Mouse (Mus musculus) lung, postnatal 0 days (tissue): Measurements from ENCODE around the gene Rlf. TPM values are rescaled to one million over a fixed set of nuclear protein-coding genes. Genes with fewer than 3 reads are reported as not detected.
A peak's percentile ranks its signal among the peaks of the same experiment; 100 is the strongest.

ENCODE experiments used
- ATAC-seq: fragments of 200-750 bp; cut with Nextera tagmentation; 2 replicates; pipeline ENCODE4 v1.8.0; 2017; ENCODE audit warnings: moderate library complexity
- DNase-seq: peaks from one replicate; pipeline ENCODE4 v3.0.0-alpha.2; 2016; ENCODE audit warnings: low spot score
- H3K27ac ChIP-seq: fragments of 300-500 bp; sonication (generic); 2 replicates; pipeline ENCODE4 v1.5.1; 2014; ENCODE audit warnings: antibody characterized with exemption, mild to moderate bottlenecking, low read length, mixed read lengths
- H3K27me3 ChIP-seq: fragments of 300-500 bp; sonication (generic); replicated peaks from 2 replicates; pipeline ENCODE4 v1.6.1; 2014; ENCODE audit warnings: low read length, mixed read lengths; ENCODE audit not compliant: insufficient read depth
- H3K36me3 ChIP-seq: fragments of 300-500 bp; sonication (generic); 2 replicates; pipeline ENCODE4 v1.6.1; 2014; ENCODE audit warnings: low read length, mixed read lengths; ENCODE audit not compliant: insufficient read depth
- H3K4me1 ChIP-seq: fragments of 300-500 bp; sonication (generic); 2 replicates; pipeline ENCODE4 v1.6.1; 2014; ENCODE audit warnings: antibody characterized with exemption, low read depth, low read length, mixed read lengths; ENCODE audit not compliant: insufficient read depth
- H3K4me2 ChIP-seq: fragments of 300-500 bp; sonication (generic); replicated peaks from 2 replicates; pipeline ENCODE4 v1.6.1; 2014; ENCODE audit warnings: low read depth, mild to moderate bottlenecking, low read length, moderate library complexity, mixed read lengths
- H3K4me3 ChIP-seq: fragments of 300-500 bp; sonication (generic); 2 replicates; pipeline ENCODE4 v1.5.1; 2014; ENCODE audit warnings: low read depth, low read length
- H3K9ac ChIP-seq: fragments of 300-500 bp; sonication (generic); replicated peaks from 2 replicates; pipeline ENCODE4 v1.6.1; 2014; ENCODE audit warnings: low read depth, mild to moderate bottlenecking
- H3K9me3 ChIP-seq: fragments of 300-500 bp; sonication (generic); 2 replicates; pipeline ENCODE4 v1.6.1; 2016; ENCODE audit warnings: low read length, mixed read lengths
- CTCF ChIP-seq: IDR thresholded peaks from 2 replicates; pipeline ENCODE4 v1.5.1; 2016; ENCODE audit warnings: antibody characterized with exemption, mild to moderate bottlenecking
- EP300 ChIP-seq: IDR thresholded peaks from 2 replicates; pipeline ENCODE4 v1.6.1; 2016; ENCODE audit warnings: antibody characterized with exemption, mild to moderate bottlenecking, control low read depth
- WGBS: fragments of 180-500 bp; shearing (Covaris S2); extraction: QIAGEN DNeasy Blood & Tissue Kit; methylation state at CpG from one replicate; pipeline ENCODE4 v1.1.7; 2014; 5-methylcytosine and 5-hydroxymethylcytosine counted together
- polyA plus RNA-seq: library from polyadenylated mRNA; unstranded; fragments of >200 nt; fragmentation: Nextera tagmentation; extraction: Ambion mirVana; gene quantifications from 2 replicates; pipeline ENCODE4 v1.2.1, GENCODE M21; 2015

Gene Rlf
- polyA plus RNA-seq, 1 experiment from 2014 or later = 9.9 TPM

DNA sequence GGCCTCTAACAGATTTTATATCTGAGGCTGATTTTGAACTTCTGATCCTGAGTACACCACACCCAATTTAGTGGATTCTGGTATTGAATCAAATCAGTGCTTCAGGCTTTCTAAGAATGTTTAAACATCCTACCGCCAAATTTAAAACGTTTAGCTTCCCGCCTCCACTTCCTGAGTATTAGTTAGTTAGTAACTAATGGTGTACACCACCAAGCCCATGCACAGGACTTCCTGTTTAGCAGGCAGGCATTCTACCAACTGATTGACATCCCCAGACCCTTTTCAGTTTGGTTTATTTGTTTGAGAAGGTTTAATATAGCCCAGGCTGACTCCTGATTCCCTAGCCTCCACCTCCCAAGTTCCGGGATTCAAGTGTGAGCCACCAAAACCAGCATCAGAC is 6.0 kb downstream of the Rlf start:
- H3K4me1 ChIP-seq = peaks cover 12% of the 10 kb centered on the region; the same call in 1 of the 2 replicates
- no peaks in the 10 kb centered on the region for H3K27me3 ChIP-seq
- ATAC-seq = no peak
- H3K9me3 ChIP-seq = no peaks in the 10 kb centered on the region
- H3K9ac ChIP-seq = no peak overlapping the region
- H3K36me3 ChIP-seq = no peaks in the 10 kb centered on the region
- no peak overlapping the region for H3K4me3 ChIP-seq
- WGBS = 69% methylated on average over 4 of the region's 4 CpGs
- H3K4me2 ChIP-seq = no peak overlapping the region
- no peak overlapping the region for H3K27ac ChIP-seq
- no peak for TF ChIP-seq CTCF
- no peak for TF ChIP-seq EP300
- DNase-seq = no peak

DNA sequence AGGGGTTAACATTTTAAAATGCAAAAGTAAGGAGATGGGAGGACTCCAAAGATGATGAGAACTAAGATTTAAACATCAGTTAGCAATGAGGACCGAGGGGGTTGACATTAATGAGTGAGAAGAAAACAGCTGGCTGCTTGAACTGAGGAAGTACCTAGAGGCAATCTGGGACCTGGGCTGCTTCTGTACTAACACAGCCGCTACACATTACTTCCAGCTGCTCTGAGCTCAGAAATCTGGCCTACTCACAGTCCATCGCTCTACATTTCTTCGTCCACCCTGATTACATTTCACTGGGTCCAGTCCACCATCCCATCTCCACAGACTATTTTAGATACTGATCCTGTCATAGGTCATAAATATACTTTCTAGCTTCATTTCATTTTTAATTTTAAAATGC is 17.0 kb downstream of the Rlf start:
- WGBS = 85% methylated on average over 4 of the region's 4 CpGs
- no peak for TF ChIP-seq CTCF
- no peak for TF ChIP-seq EP300
- no peaks in the 10 kb centered on the region for H3K9me3 ChIP-seq
- no peak overlapping the region for H3K4me3 ChIP-seq
- DNase-seq = no peak
- ATAC-seq = no peak
- H3K27ac ChIP-seq = no peak overlapping the region
- no peaks in the 10 kb centered on the region for H3K27me3 ChIP-seq
- no peak overlapping the region for H3K4me2 ChIP-seq
- H3K36me3 ChIP-seq = no peaks in the 10 kb centered on the region
- H3K4me1 ChIP-seq = no peaks in the 10 kb centered on the region
- no peak overlapping the region for H3K9ac ChIP-seq

DNA sequence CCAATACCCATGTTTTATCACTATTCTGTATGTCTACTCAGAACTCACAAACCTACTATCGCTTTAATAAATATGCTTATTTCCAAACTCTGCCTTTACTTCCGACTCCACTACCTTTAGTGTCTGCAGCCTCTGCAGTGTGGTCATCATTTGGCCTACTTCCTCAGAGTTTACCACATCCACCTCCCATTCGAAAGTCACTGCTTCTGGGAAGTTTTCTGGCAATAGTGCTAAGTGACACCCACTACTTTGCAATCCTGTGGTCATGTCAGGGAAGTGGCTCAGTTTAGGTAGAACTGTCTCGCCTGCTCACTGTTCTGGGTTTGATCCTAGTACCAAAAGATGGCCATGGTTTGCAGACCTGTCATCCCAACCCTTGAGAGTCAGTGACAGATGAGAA is 17.9 kb downstream of the Rlf start:
- no peaks in the 10 kb centered on the region for H3K4me1 ChIP-seq
- no peak overlapping the region for H3K4me2 ChIP-seq
- no peaks in the 10 kb centered on the region for H3K36me3 ChIP-seq
- TF ChIP-seq EP300 (0 out of 2 replicates have a peak, but pooled peaks have one; percentile 10), CTCF (no peak)
- H3K9me3 ChIP-seq = no peaks in the 10 kb centered on the region
- no peak for ATAC-seq
- 90% methylated on average over 4 of the region's 4 CpGs for WGBS
- no peak overlapping the region for H3K4me3 ChIP-seq
- no peak overlapping the region for H3K9ac ChIP-seq
- H3K27ac ChIP-seq = no peak overlapping the region
- H3K27me3 ChIP-seq = no peaks in the 10 kb centered on the region
- peak; percentile 56 for DNase-seq

DNA sequence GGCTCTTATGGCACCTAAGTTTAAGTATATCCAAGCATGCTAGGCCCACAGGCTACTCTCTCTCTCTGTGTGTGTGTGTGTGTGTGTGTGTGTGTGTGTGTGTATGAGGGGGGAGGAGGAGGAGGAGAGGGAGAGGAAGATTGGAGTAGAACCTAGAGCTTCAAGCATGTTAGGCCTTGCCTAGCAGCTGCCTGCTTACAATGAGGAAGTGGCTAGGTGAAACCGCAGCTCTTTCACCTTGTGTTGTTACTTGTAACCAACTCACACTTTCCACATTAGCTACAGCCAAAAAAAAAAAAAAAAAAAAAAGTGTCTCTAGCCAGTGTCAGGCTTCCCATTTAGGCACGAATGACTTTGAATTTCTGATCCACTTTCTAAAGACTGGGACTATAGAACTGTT is 18.7 kb downstream of the Rlf start:
- Histone ChIP-seq H3K4me3 (no peak overlapping the region), H3K27ac (no peak overlapping the region), H3K4me1 (no peaks in the 10 kb centered on the region), H3K9me3 (no peaks in the 10 kb centered on the region), H3K9ac (no peak overlapping the region), H3K36me3 (no peaks in the 10 kb centered on the region), H3K27me3 (no peaks in the 10 kb centered on the region), H3K4me2 (no peak overlapping the region)
- DNase-seq (peak; percentile 28), ATAC-seq (no peak)
- TF ChIP-seq EP300 = no peak
- TF ChIP-seq CTCF = no peak
- WGBS = 82% methylated on average over 2 of the region's 2 CpGs

DNA sequence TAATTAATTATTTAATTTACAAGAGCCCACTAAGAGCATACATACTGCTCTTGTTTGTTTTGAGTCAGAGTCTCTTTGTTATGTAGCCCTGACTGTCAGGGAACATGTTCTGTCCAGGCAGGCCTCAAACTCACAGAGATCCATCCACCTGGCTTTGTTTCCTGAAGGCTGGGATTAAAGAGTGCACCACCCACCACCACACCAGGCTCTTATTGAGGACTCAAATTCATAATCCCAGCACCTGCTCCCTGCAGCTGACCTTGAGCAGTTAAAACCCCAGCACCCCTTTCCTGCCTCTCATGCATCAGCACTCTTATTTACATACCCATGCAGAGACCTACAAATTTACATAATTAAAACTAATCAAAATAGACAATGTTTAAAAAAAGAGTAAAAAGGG is 20.1 kb downstream of the Rlf start:
- 0 out of 2 replicates have a peak, but pooled peaks cover 3% of the 10 kb centered on the region for H3K36me3 ChIP-seq
- TF ChIP-seq EP300 = no peak
- TF ChIP-seq CTCF = no peak
- H3K27me3 ChIP-seq = no peaks in the 10 kb centered on the region
- H3K4me1 ChIP-seq = no peaks in the 10 kb centered on the region
- ATAC-seq (no peak), DNase-seq (no peak)
- H3K4me3 ChIP-seq = no peak overlapping the region
- no peak overlapping the region for H3K27ac ChIP-seq
- no peaks in the 10 kb centered on the region for H3K9me3 ChIP-seq
- H3K4me2 ChIP-seq = no peak overlapping the region
- no peak overlapping the region for H3K9ac ChIP-seq

DNA sequence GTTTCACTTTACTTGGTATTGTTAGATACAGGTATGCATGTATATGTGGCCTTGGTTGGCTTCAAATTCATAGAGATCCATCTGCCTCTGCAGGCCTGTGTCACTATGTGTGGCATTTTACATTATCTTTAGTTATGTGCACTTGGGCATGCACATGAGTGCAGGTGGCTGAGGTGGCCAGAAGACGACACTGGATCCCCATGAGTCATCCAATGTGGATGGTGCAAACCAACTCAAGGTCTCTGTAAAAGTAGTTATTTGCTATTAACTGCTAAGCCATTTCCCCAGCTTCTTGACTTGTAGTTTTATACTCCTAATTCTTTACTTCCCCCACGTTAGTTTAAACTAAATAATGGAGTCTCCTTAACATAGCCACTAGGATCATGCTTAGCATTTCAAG is 22.6 kb downstream of the Rlf start:
- Histone ChIP-seq H3K4me3 (no peak overlapping the region), H3K27me3 (no peaks in the 10 kb centered on the region), H3K9me3 (no peaks in the 10 kb centered on the region), H3K4me1 (no peaks in the 10 kb centered on the region), H3K9ac (no peak overlapping the region), H3K27ac (no peak overlapping the region), H3K4me2 (no peak overlapping the region), H3K36me3 (0 out of 2 replicates have a peak, but pooled peaks cover 8% of the 10 kb centered on the region)
- no peak for TF ChIP-seq CTCF
- DNase-seq = no peak
- ATAC-seq = no peak
- 83% methylated on average over 2 of the region's 2 CpGs for WGBS

DNA sequence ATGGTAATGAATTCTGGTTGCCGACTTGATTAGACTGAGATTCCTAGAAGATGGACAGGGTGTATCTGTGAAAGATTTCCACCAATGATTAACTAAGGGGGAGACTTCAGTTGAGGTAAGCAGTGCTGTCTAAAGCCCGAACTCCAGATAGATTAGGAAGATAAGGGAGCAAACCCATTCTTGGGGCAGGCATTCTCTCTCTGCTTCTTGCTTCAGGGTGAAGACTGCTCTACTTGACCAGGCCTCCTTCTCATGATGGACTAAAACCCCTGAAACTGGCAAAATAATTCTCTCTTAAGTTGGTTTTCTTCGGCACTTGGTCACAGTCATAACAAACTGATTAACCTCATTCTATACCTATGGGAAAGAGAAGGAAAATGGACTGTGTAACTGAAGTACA is 25.5 kb downstream of the Rlf start:
- whole genome bisulfite sequencing = 83% methylated on average over 3 of the region's 3 CpGs
- no peak for ATAC-seq

More for the DNA sequence above, 25.5 kb downstream of the Rlf start:
- DNase-seq = no peak
- Histone ChIP-seq H3K4me2 (no peak overlapping the region), H3K27ac (no peak overlapping the region), H3K36me3 (peaks cover 12% of the 10 kb centered on the region; the same call in 1 of the 2 replicates), H3K27me3 (no peaks in the 10 kb centered on the region), H3K9me3 (no peaks in the 10 kb centered on the region), H3K9ac (no peak overlapping the region), H3K4me1 (no peaks in the 10 kb centered on the region), H3K4me3 (no peak overlapping the region)
- no peak for TF ChIP-seq CTCF
- no peak for TF ChIP-seq EP300
